Mouse (Mus musculus) olfactory bulb, adult 2 months (tissue): ENCODE measurements around the gene Sh3d21.

Source experiments
- CTCF ChIP-seq: fragments of 200-500 bp; IDR thresholded peaks from 2 replicates; pipeline ENCODE4 v1.5.1; 2012; ENCODE audit warnings: low read depth, mild to moderate bottlenecking, low read length, moderate library complexity; ENCODE audit not compliant: insufficient read depth
- POLR2A ChIP-seq: fragments of 200-500 bp; IDR thresholded peaks from 2 replicates; pipeline ENCODE4 v1.6.1; 2012; ENCODE audit warnings: mild to moderate bottlenecking, low read depth, low read length, moderate library complexity; ENCODE audit not compliant: insufficient read depth

DNA sequence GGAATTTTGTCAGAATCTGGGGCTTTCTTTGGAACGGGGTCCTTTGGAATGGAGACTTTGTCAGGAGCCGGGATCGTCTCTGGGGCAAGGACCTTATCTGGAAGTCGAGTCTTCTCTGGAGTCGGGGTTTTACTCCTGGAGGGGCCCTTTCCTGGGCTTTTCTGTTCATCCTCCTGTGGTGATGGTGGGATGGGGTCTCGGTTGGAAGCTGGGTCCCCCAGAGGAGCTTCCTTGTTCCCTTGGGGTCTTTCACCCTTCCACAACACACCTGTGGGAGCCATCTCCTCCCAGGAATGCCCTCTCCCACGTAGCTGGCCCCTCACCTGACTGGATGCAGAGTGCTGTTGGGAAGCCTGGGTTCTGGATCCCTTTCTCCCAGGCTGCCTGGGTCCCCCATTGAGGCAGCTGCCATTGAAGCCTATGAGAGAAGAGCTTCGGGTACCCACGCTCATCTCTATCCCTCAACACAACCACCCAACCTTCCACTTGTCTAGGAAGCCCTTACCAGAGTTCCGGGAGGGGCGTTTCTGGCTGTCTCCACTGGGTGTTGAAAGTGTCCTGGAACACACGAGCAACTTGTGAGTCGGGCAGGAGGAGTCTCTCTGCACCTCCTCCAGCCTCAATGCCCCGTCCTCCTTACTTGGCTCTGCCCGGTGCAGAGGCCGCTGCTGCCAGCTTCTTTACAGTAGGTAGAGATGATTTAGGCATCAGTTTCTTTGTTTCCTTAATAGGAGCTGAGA lies 11.4 kb downstream of the Sh3d21 start:
- TF ChIP-seq CTCF, result no peak
- TF ChIP-seq POLR2A, result no peak
